Comparison of ENCODE assay signal across 12 mouse cellular contexts in genomic region chr6:34242486-34242885, GRCm38 (mm10).
A peak's percentile ranks its signal among the peaks of the same experiment; 100 is the strongest.
DNase-seq lines count a peak whose midpoint lies in the region; ATAC-seq lines count a peak whose summit lies in the region.
"Had no signal": no experiment of that assay in that cellular context is flagged by ENCODE, and none has a peak within 500 bp of the region (broad histone marks: within the 10 kb centered on the region; RNA-seq: fewer than 3 reads in every experiment).

No protein-coding gene starts in this region.

- peak overlapping the region; percentile 18; the same call in 1 of the 2 replicates for H3K4me2 ChIP-seq in hindbrain, embryonic 12.5 days (replicated peaks)
- H3K4me2 ChIP-seq in hindbrain, embryonic 11.5 days (replicated peaks; ENCODE audit: low read depth, low read length), result no peak overlapping the region
- 0 out of 2 replicates have a peak overlapping the region, but pooled peaks have one; percentile 14 for H3K4me2 ChIP-seq in embryonic facial prominence, embryonic 12.5 days (replicated peaks)

- no peak for DNase-seq in hindbrain, embryonic 11.5 days (ENCODE audit: low spot score)
- DNase-seq in ES-CJ7 (ENCODE audit: low read depth, low spot score), result peak; percentile 40
- DNase-seq in thymus, postnatal 0 days (ENCODE audit: low spot score), result peak; percentile 34
- no peak for DNase-seq in frontal cortex, postnatal 36 days (ENCODE audit: low spot score in 2 of 2)
- no peak for DNase-seq in layer of hippocampus, postnatal 10 days (ENCODE audit: low spot score in 2 of 2)
- DNase-seq: forebrain, postnatal 0 days; kidney, postnatal 14 days; lung, adult 18-20 months had no signal

- peaks cover 8% of the 10 kb centered on the region; the same call in 1 of the 2 replicates for H3K4me1 ChIP-seq in hindbrain, embryonic 12.5 days
- no peaks in the 10 kb centered on the region for H3K4me1 ChIP-seq in hindbrain, embryonic 11.5 days (replicated peaks; ENCODE audit: control insufficient read depth, insufficient read depth, low read length)
- H3K4me1 ChIP-seq in embryonic facial prominence, embryonic 12.5 days, result peaks cover 6% of the 10 kb centered on the region; the same call in 1 of the 2 replicates

- no peaks in the 10 kb centered on the region for H3K9me3 ChIP-seq in hindbrain, embryonic 12.5 days (replicated peaks)
- H3K9me3 ChIP-seq in hindbrain, embryonic 11.5 days (ENCODE audit: control insufficient read depth, low read length), result no peaks in the 10 kb centered on the region
- no peaks in the 10 kb centered on the region for H3K9me3 ChIP-seq in embryonic facial prominence, embryonic 12.5 days
- H3K9me3 ChIP-seq: midbrain, embryonic 10.5 days had no signal

- ATAC-seq in hindbrain, embryonic 12.5 days (ENCODE audit: low FRiP score), result no peak
- ATAC-seq in hindbrain, embryonic 11.5 days (ENCODE audit: low FRiP score), result no peak
- no peak for ATAC-seq in embryonic facial prominence, embryonic 12.5 days (ENCODE audit: insufficient number of reproducible peaks, insufficient read depth, low FRiP score, low TSS enrichment)
- ATAC-seq: forebrain, postnatal 0 days; hindbrain, embryonic 16.5 days had no signal

- H3K27me3 ChIP-seq in hindbrain, embryonic 12.5 days, result no peaks in the 10 kb centered on the region
- H3K27me3 ChIP-seq in hindbrain, embryonic 11.5 days (ENCODE audit: control insufficient read depth, insufficient read depth, low read length), result no peaks in the 10 kb centered on the region
- no peaks in the 10 kb centered on the region for H3K27me3 ChIP-seq in embryonic facial prominence, embryonic 12.5 days

- no peak overlapping the region for H3K27ac ChIP-seq in hindbrain, embryonic 12.5 days
- no peak overlapping the region for H3K27ac ChIP-seq in hindbrain, embryonic 11.5 days (ENCODE audit: low read depth, low read length)
- H3K27ac ChIP-seq in embryonic facial prominence, embryonic 12.5 days, result no peak overlapping the region
- H3K27ac ChIP-seq: midbrain, embryonic 10.5 days had no signal

- H3K9ac ChIP-seq in hindbrain, embryonic 12.5 days, result no peak overlapping the region
- no peak overlapping the region for H3K9ac ChIP-seq in hindbrain, embryonic 11.5 days (ENCODE audit: low read depth, low read length)
- no peak overlapping the region for H3K9ac ChIP-seq in embryonic facial prominence, embryonic 12.5 days
- H3K9ac ChIP-seq: forebrain, postnatal 0 days had no signal

- no peaks in the 10 kb centered on the region for H3K36me3 ChIP-seq in hindbrain, embryonic 12.5 days
- no peaks in the 10 kb centered on the region for H3K36me3 ChIP-seq in hindbrain, embryonic 11.5 days (ENCODE audit: control insufficient read depth, insufficient read depth, low read length)
- H3K36me3 ChIP-seq in embryonic facial prominence, embryonic 12.5 days, result no peaks in the 10 kb centered on the region
- H3K36me3 ChIP-seq: midbrain, embryonic 10.5 days had no signal

- no peak overlapping the region for H3K4me3 ChIP-seq in hindbrain, embryonic 12.5 days
- H3K4me3 ChIP-seq in hindbrain, embryonic 11.5 days (ENCODE audit: low read depth, low read length), result no peak overlapping the region
- H3K4me3 ChIP-seq in embryonic facial prominence, embryonic 12.5 days, result no peak overlapping the region
- H3K4me3 ChIP-seq: midbrain, embryonic 10.5 days had no signal

- WGBS in hindbrain, embryonic 12.5 days, result 27% methylated on average over 9 of the region's 9 CpGs
- WGBS in hindbrain, embryonic 11.5 days, result 28% methylated on average over 9 of the region's 9 CpGs
- WGBS in embryonic facial prominence, embryonic 12.5 days, result 21% methylated on average over 9 of the region's 9 CpGs

Comparison
In these comparisons a context has a peak if more than half of its experiments do, and no peak if none do; other contexts are left out.
1. DNase-seq: peak in ES-CJ7 (single experiment) and thymus, postnatal 0 days (single experiment); none in hindbrain, embryonic 11.5 days (single experiment), frontal cortex, postnatal 36 days (0 of 2) and layer of hippocampus, postnatal 10 days (0 of 2).